Mouse (Mus musculus): ENCODE measurements around the gene Caskin1. TPM values are rescaled to one million over a fixed set of nuclear protein-coding genes. Genes with fewer than 3 reads are reported as not detected.

Caskin1 gene
- polyA plus RNA-seq, 1 experiment, result 0.52 TPM

DNA sequence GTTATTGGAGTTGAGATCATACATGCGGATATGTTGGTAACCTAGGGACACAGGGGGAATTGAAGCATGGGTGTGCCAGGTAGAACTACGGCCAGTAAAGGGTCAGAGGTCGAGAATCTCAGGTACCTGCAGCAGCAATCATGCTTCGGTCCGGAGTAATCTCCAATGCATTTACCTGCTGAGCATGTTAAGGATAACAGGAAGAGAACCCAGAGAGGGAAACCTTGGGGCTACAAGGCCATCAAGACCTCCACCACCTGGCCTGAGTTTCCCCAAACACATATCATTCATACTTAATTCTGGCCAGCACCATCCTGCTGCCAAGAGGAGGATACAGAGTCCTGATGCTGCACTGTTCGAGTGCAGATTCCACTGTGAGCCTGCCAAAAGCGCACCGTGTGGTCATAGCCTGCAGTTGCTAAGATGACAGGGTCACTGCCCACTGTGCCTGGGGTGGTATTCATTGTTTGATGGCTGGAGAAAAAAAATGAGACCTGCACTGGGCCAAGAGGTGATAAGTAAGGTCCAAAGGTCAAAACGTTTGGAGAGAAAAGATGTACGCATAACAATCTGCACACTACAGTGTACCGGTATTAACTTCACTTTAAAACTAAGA lies 10.3 kb upstream of the Caskin1 start:
- DNase-seq, result peak; percentile 48
- 35% methylated on average over 11 of the region's 11 CpGs for WGBS
- peaks cover 6% of the 10 kb centered on the region; the same call in 1 of the 2 replicates for H3K4me1 ChIP-seq (ENCODE audit: control insufficient read depth, insufficient read depth, low read length)
- no peak overlapping the region for H3K27ac ChIP-seq (ENCODE audit: insufficient read depth, low read depth, low read length)
- H3K36me3 ChIP-seq (ENCODE audit: control insufficient read depth, insufficient read depth, low read length), result no peaks in the 10 kb centered on the region; the same call in 1 of the 2 replicates
- TF ChIP-seq CTCF (conservative IDR thresholded peaks at IDR 0.05; ENCODE audit: insufficient read depth, insufficient read length, low read depth, low read length), result peak; percentile 37
- no peak for TF ChIP-seq POLR2A (IDR thresholded peaks at IDR 0.05; ENCODE audit: low read depth, low read length)
- H3K27me3 ChIP-seq (replicated peaks; ENCODE audit: control insufficient read depth, insufficient read depth, low read length), result no peaks in the 10 kb centered on the region
- H3K4me3 ChIP-seq (ENCODE audit: insufficient read depth, low read depth, low read length), result peak overlapping the region; percentile 3

DNA sequence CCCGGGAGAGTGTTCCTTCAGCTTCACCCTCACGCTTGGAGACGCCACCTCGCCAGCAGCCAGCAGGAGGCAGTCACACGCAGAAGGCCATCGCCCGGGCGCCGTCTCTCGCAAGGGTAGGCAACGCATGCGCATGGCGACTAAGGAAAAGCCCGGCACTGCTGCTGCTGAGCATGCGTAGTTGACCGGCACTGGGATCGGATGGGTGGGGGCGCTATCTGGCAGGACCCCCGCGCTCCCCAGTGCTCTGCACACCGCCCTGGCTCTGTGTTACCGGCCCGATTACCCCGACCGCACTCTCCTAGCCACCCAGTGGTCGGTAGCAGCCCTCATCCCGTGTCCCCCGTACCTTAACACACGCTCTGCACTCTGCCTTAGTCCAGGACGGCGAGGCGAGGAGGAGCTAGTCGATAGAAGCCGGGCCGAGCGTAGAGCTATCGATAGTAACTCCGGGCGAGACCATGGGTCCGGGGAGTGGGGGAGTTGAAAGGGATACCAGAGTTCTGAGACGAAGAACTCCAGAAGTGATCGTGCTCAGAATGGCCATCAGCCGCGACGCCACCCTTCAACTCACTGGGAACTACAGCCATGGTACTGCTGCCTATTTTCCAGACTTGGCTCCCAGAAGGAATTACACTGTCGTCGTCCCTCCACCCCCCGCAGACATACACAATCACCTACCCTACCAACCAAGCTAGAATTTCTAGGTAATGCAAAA lies 9.6 kb upstream of the Caskin1 start, which contains the start of gene Mlst8:
Gene Mlst8, minus strand, starts transcription at position 416 of the 718 bp plus-strand sequence.
- H3K36me3 ChIP-seq (ENCODE audit: control insufficient read depth, insufficient read depth, low read length), result no peaks in the 10 kb centered on the region; the same call in 1 of the 2 replicates
- peak; percentile 92 for TF ChIP-seq CTCF (conservative IDR thresholded peaks at IDR 0.05; ENCODE audit: insufficient read depth, insufficient read length, low read depth, low read length)
- TF ChIP-seq POLR2A (IDR thresholded peaks at IDR 0.05; ENCODE audit: low read depth, low read length), result peak; percentile 55
- H3K4me1 ChIP-seq (ENCODE audit: control insufficient read depth, insufficient read depth, low read length), result peaks cover 6% of the 10 kb centered on the region; the same call in 1 of the 2 replicates
- H3K27ac ChIP-seq (ENCODE audit: insufficient read depth, low read depth, low read length), result peak within 1 kb of the TSS; percentile 100
- WGBS, result under 1% methylated on average over 48 of the region's 48 CpGs
- H3K4me3 ChIP-seq (ENCODE audit: insufficient read depth, low read depth, low read length), result peak within 1 kb of the TSS; percentile 95
- no peaks in the 10 kb centered on the region for H3K27me3 ChIP-seq (replicated peaks; ENCODE audit: control insufficient read depth, insufficient read depth, low read length)
- peak; percentile 98 for DNase-seq

DNA sequence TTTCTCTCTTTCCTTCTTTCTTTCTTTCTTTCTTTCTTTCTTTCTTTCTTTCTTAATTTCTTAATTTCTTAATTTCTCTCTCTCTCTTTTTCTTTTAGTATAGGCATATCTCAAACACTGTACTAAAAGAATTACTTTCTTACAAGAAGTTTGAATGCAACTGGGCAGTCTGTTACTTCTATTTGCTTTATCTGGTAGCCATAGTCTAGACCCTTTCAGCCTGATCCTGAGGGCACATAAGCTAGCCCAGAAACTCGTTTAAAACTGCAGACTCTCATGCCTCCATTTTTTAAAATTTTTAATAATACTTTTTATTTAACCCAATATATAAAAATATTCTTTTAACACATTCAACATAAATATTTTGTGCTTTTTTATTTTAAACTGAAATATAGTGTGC lies 9.0 kb upstream of the Caskin1 start:
- Histone ChIP-seq H3K4me1 (ENCODE audit: control insufficient read depth, insufficient read depth, low read length) (peaks cover 6% of the 10 kb centered on the region; the same call in 1 of the 2 replicates), H3K27ac (ENCODE audit: insufficient read depth, low read depth, low read length) (no peak overlapping the region), H3K4me3 (ENCODE audit: insufficient read depth, low read depth, low read length) (no peak overlapping the region), H3K36me3 (ENCODE audit: control insufficient read depth, insufficient read depth, low read length) (no peaks in the 10 kb centered on the region; the same call in 1 of the 2 replicates), H3K27me3 (replicated peaks; ENCODE audit: control insufficient read depth, insufficient read depth, low read length) (no peaks in the 10 kb centered on the region)
- TF ChIP-seq CTCF (conservative IDR thresholded peaks at IDR 0.05; ENCODE audit: insufficient read depth, insufficient read length, low read depth, low read length) (no peak), POLR2A (IDR thresholded peaks at IDR 0.05; ENCODE audit: low read depth, low read length) (no peak)
- 23% methylated on average over 1 of the region's 1 CpGs for WGBS
- no peak for DNase-seq

DNA sequence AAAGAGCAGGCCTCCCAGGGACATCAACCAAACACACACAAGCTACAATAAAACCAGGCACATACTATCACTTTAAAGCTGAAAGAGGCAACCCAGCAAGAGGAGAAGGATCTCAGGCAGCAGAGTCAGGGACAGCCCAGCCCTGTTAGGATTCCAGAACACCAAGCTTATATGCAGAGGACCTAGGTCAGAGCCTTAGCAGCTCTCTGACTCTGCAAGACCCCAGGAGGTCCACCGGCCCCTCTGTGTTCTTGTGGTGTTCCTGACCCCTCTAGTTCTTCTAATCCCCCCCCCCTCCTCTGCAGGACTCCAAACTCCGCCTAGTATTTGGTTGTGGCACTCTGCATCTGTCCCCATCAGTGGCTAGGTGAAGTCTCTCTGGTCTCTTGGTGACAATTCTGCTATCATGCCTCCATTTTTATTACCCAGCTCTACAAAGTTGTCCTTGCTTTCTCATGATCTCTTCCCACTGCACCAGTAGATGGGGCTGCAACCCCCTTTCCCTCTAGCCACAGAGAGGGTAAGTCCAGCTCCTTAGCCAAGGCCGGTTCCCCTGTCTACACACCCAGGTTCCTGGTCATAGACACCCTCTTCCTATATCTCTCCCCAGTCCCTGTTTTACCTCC lies 8.1 kb upstream of the Caskin1 start:
- TF ChIP-seq CTCF (conservative IDR thresholded peaks at IDR 0.05; ENCODE audit: insufficient read depth, insufficient read length, low read depth, low read length) (peak; percentile 34), POLR2A (IDR thresholded peaks at IDR 0.05; ENCODE audit: low read depth, low read length) (no peak)
- H3K27ac ChIP-seq (ENCODE audit: insufficient read depth, low read depth, low read length), result no peak overlapping the region
- H3K4me1 ChIP-seq (ENCODE audit: control insufficient read depth, insufficient read depth, low read length), result peaks cover 6% of the 10 kb centered on the region; the same call in 1 of the 2 replicates
- no peaks in the 10 kb centered on the region for H3K27me3 ChIP-seq (replicated peaks; ENCODE audit: control insufficient read depth, insufficient read depth, low read length)
- no peaks in the 10 kb centered on the region; the same call in 1 of the 2 replicates for H3K36me3 ChIP-seq (ENCODE audit: control insufficient read depth, insufficient read depth, low read length)
- H3K4me3 ChIP-seq (ENCODE audit: insufficient read depth, low read depth, low read length), result no peak overlapping the region
- DNase-seq, result no peak
- WGBS, result 61% methylated on average over 3 of the region's 3 CpGs

DNA sequence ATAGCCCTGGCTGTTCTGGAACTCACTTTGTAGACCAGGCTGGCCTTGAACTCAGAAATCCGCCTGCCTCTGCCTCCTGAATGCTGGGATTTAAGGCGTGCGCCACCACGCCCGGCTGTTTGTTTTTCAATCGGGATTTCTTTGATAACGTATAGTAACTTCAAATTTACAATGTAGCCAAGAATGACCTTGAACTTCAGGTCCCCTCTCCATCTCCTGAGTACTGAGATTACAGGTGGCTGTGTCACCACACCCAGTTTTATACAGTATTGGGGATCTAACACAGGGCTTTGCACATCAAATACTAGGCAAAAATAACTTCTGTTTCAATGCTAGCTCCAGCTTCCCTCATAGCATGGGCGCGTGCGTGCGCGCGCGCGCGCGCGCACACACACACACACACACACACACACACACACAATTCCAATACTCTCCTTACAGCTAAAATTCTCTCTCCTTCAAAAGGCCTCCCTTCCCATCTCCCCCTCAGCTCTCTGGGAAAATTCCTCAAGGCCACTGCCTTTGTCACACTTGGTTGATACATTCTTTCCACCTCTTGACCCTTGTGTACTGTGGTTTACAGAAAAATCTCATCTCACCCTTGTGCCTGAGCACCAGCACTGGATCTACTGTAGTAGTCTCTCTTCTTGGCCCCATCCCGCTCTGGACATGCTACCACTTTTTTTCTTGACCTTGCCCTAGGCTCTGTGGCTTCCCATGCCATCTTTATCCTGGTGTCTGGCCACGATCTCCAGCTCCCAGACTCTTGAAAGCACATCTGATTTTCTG lies 7.2 kb upstream of the Caskin1 start:
- no peaks in the 10 kb centered on the region; the same call in 1 of the 2 replicates for H3K36me3 ChIP-seq (ENCODE audit: control insufficient read depth, insufficient read depth, low read length)
- H3K4me1 ChIP-seq (ENCODE audit: control insufficient read depth, insufficient read depth, low read length), result peaks cover 6% of the 10 kb centered on the region; the same call in 1 of the 2 replicates
- no peak overlapping the region for H3K27ac ChIP-seq (ENCODE audit: insufficient read depth, low read depth, low read length)
- no peak for DNase-seq
- H3K4me3 ChIP-seq (ENCODE audit: insufficient read depth, low read depth, low read length), result no peak overlapping the region
- TF ChIP-seq CTCF (conservative IDR thresholded peaks at IDR 0.05; ENCODE audit: insufficient read depth, insufficient read length, low read depth, low read length) (no peak), POLR2A (IDR thresholded peaks at IDR 0.05; ENCODE audit: low read depth, low read length) (no peak)
- WGBS, result 91% methylated on average over 20 of the region's 20 CpGs
- H3K27me3 ChIP-seq (replicated peaks; ENCODE audit: control insufficient read depth, insufficient read depth, low read length), result no peaks in the 10 kb centered on the region

DNA sequence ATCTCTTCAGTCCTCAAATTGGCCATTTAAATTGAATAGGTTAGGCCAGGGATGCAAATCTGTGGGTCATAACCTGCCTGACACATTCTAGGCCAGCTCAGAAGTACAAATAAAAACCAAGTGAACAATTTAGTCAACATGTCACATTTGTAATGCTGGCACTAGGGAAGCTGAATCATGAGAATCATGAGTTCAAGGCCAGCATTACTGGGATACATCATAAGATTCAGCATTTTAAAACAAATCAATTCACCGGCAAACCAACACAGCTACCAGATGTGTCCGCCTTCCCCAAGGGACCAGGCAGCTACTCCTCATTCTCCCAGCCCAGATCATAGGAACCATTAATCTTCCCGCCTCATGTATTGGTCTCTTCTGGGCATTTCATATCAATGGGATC lies 4.9 kb upstream of the Caskin1 start:
- Histone ChIP-seq H3K27ac (ENCODE audit: insufficient read depth, low read depth, low read length) (no peak overlapping the region), H3K4me3 (ENCODE audit: insufficient read depth, low read depth, low read length) (no peak overlapping the region), H3K36me3 (ENCODE audit: control insufficient read depth, insufficient read depth, low read length) (no peaks in the 10 kb centered on the region), H3K4me1 (ENCODE audit: control insufficient read depth, insufficient read depth, low read length) (no peaks in the 10 kb centered on the region), H3K27me3 (replicated peaks; ENCODE audit: control insufficient read depth, insufficient read depth, low read length) (no peaks in the 10 kb centered on the region)
- DNase-seq, result no peak
- WGBS, result 94% methylated on average over 3 of the region's 3 CpGs
- TF ChIP-seq POLR2A (IDR thresholded peaks at IDR 0.05; ENCODE audit: low read depth, low read length), result no peak
- TF ChIP-seq CTCF (conservative IDR thresholded peaks at IDR 0.05; ENCODE audit: insufficient read depth, insufficient read length, low read depth, low read length), result no peak

Data from kidney, adult 2 months (tissue).